Mouse (Mus musculus): ENCODE measurements around the gene Ephb1.

GRCm38 (mm10) chr9:101976884-101977465, 377.5 kb downstream of the Ephb1 start:
- TF ChIP-seq CTCF (IDR thresholded peaks at IDR 0.05) (no peak), EP300 (IDR thresholded peaks at IDR 0.05) (no peak)
